Mouse (Mus musculus) bone marrow, adult 2 months (tissue): ENCODE data around the gene Camta1.

ENCODE experiments used
- CTCF ChIP-seq: fragments of 200-500 bp; IDR thresholded peaks from 2 replicates; pipeline ENCODE4 v1.5.1; 2011; ENCODE audit warnings: low read length, control low read depth; ENCODE audit not compliant: control insufficient read depth, insufficient read depth
- POLR2A ChIP-seq: fragments of 200-500 bp; IDR thresholded peaks from 2 replicates; pipeline ENCODE4 v1.6.1; 2011; ENCODE audit warnings: low read depth, mild to moderate bottlenecking, control low read depth, low read length, borderline replicate concordance; ENCODE audit not compliant: control insufficient read depth

GRCm38 (mm10) chr4:150998626-150999025 is 863.0 kb downstream of the Camta1 start:
- TF ChIP-seq CTCF (no peak), POLR2A (no peak)
